Mouse (Mus musculus) ES-Bruce4 (cell line): ENCODE measurements around the gene Sdk2. TPM values are rescaled to one million over a fixed set of nuclear protein-coding genes. Genes with fewer than 3 reads are reported as not detected.

Experiments
- H3K27ac ChIP-seq: 2 replicates; pipeline ENCODE4 v1.5.1; 2012; ENCODE audit warnings: low read length, inconsistent platforms; ENCODE audit not compliant: insufficient read depth
- H3K27me3 ChIP-seq: 2 replicates; pipeline ENCODE4 v1.6.1; 2012; ENCODE audit warnings: mild to moderate bottlenecking, low read length, inconsistent platforms; ENCODE audit not compliant: control insufficient read depth, poor library complexity, insufficient read depth, severe bottlenecking
- H3K36me3 ChIP-seq: 2 replicates; pipeline ENCODE4 v1.6.1; 2012; ENCODE audit warnings: inconsistent platforms, mild to moderate bottlenecking, low read length, moderate library complexity; ENCODE audit not compliant: control insufficient read depth, poor library complexity, insufficient read depth, severe bottlenecking
- H3K4me1 ChIP-seq: one replicate; pipeline ENCODE4 v1.8.1; 2011; ENCODE audit warnings: low read length; ENCODE audit not compliant: control insufficient read depth, insufficient read depth
- H3K4me3 ChIP-seq: 2 replicates; pipeline ENCODE4 v1.5.1; 2011; ENCODE audit warnings: low read depth, mild to moderate bottlenecking, low read length
- H3K9ac ChIP-seq: 2 replicates; pipeline ENCODE4 v1.6.1; 2012; ENCODE audit warnings: low read depth, mild to moderate bottlenecking, inconsistent platforms; ENCODE audit not compliant: poor library complexity, severe bottlenecking
- H3K9me3 ChIP-seq: replicated peaks from 2 replicates; pipeline ENCODE4 v1.6.1; 2012; ENCODE audit warnings: mild to moderate bottlenecking, low read length, inconsistent platforms; ENCODE audit not compliant: control insufficient read depth, poor library complexity, insufficient read depth, severe bottlenecking
- CTCF ChIP-seq: IDR thresholded peaks from one replicate; pipeline ENCODE4 v1.8.1; 2011; ENCODE audit warnings: low read depth, low read length
- EP300 ChIP-seq: IDR thresholded peaks from 2 replicates; pipeline ENCODE4 v1.6.1; 2011; ENCODE audit warnings: low read depth, low read length; ENCODE audit not compliant: insufficient read depth
- POLR2A ChIP-seq: IDR thresholded peaks from one replicate; pipeline ENCODE4 v1.8.1; 2011; ENCODE audit warnings: low read length; ENCODE audit not compliant: insufficient read depth
- polyA plus RNA-seq: library from polyadenylated mRNA; stranded (reverse); fragments of >200 nt; gene quantifications from 2 replicates; pipeline ENCODE4 v1.2.4, GENCODE M21; 2011; ENCODE audit warnings: low read depth; ENCODE audit not compliant: missing spikeins, insufficient read depth, insufficient read length

Gene Sdk2
- polyA plus RNA-seq, 1 experiment, result 0.87 TPM

DNA sequence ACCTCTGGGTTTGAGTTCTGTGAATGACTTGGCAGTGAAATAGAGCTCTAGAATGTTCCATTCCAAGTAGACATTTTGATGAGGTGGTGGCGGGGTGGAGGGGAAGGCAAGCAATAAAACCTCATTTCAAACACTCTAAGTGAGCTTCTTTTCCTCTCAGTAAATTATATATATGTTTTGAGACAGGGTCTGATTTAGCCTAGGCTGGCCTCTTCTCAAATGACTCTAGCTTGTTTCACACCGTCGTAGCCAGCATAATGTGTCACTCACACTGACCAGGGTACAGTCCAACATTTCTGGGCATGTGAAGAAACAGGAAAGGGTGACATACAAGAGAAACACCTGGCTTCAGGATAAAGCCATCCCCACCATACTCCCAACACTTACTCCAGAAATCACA, 68.1 kb downstream of the Sdk2 start:
- Histone ChIP-seq H3K9ac (no peak overlapping the region), H3K27me3 (no peaks in the 10 kb centered on the region), H3K4me1 (no peaks in the 10 kb centered on the region), H3K9me3 (no peaks in the 10 kb centered on the region), H3K4me3 (no peak overlapping the region), H3K27ac (no peak overlapping the region), H3K36me3 (no peaks in the 10 kb centered on the region)
- TF ChIP-seq EP300, result no peak
- TF ChIP-seq POLR2A, result no peak
- no peak for TF ChIP-seq CTCF

DNA sequence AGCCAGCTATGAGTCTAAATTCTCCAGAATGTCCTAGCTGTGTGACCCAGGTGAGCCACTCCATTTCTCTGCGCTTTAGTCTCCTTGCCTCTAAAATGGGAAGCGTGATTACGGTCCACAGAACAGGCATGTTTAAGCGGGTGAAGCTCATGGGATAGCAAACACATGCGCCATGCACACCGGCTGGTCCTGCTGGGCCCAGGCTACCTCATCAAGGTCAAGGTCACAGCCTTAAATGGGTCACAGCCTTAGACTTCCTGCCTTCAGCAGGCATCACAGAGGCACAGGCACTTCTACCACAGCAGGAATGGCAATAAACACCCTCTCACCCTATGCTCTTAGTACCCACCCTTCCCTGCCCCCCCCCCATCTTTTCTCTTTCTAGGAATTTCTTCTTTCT, 72.9 kb downstream of the Sdk2 start:
- no peaks in the 10 kb centered on the region for H3K27me3 ChIP-seq

DNA sequence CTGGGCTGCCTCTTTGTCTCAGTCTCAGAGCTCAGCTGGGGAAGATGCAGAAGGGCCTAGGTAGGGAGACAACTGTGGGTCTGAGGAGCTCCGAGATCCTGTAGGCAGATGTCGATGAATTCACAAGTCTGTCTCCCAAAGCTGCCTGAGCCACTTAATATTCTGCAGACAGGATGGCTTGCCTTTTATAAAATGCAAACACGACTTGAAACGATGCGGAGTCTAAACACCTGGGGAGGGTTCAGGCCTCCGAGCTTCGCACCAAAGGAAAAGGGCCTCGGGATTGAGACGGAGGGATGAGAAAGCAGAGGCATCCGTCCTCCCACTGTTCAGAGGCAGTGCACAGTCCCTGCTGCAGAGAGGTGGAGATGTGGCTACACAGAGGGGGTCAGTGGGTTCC, 74.0 kb downstream of the Sdk2 start:
- Histone ChIP-seq H3K4me1 (no peaks in the 10 kb centered on the region), H3K27ac (no peak overlapping the region), H3K9ac (no peak overlapping the region), H3K9me3 (no peaks in the 10 kb centered on the region), H3K36me3 (no peaks in the 10 kb centered on the region), H3K27me3 (no peaks in the 10 kb centered on the region), H3K4me3 (no peak overlapping the region)
- TF ChIP-seq CTCF, result no peak
- TF ChIP-seq EP300, result no peak

More for the DNA sequence above, 72.9 kb downstream of the Sdk2 start:
- Histone ChIP-seq H3K9me3 (no peaks in the 10 kb centered on the region), H3K4me3 (no peak overlapping the region), H3K27ac (no peak overlapping the region), H3K4me1 (no peaks in the 10 kb centered on the region), H3K36me3 (no peaks in the 10 kb centered on the region), H3K9ac (no peak overlapping the region)
- no peak for TF ChIP-seq CTCF

DNA sequence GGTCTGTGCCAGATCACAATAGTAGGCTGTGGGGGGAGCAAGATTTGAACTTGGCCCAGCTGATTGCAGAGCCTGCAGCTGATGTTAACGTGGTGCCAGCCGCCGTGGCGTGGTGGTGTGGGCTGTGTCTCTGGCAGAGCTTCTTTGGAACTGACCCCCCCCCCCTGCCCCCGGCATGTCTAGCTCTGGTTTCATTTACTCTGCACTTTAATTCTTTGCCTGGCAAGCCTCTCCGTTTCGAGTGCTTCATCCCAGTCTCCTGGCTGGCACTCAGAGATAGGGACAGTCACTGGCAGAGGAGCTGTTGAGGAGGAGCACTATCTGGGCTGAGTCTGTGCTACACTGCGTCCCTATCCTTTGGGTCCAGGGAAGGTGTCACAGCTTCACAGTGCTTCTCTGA, 75.0 kb downstream of the Sdk2 start:
- Histone ChIP-seq H3K27ac (no peak overlapping the region), H3K27me3 (no peaks in the 10 kb centered on the region), H3K4me1 (no peaks in the 10 kb centered on the region), H3K9ac (no peak overlapping the region), H3K9me3 (no peaks in the 10 kb centered on the region), H3K4me3 (no peak overlapping the region), H3K36me3 (no peaks in the 10 kb centered on the region)
- no peak for TF ChIP-seq POLR2A
- TF ChIP-seq EP300, result no peak
- TF ChIP-seq CTCF, result no peak

DNA sequence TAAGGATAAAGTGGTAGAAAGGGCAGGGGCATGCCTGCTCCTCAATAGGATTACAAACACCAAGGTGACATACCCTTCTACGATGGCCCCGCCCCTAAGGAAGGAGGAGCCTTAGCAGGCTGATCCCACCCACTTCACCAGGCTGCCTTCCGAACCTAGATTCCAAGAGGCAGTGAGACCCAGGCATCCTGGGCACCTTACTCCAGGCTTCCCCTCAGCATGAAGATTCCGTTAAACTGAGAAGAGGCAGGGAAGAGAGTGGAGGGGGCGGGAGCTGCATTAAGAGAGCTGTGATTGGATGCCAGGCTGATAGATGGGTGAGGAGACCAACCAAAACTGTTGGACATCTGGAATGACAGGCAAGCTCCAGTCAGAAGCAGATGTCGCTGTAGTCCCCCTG, 76.4 kb downstream of the Sdk2 start:
- no peak overlapping the region for H3K9ac ChIP-seq
- no peaks in the 10 kb centered on the region for H3K36me3 ChIP-seq
- H3K4me3 ChIP-seq, result 0 out of 2 replicates have a peak overlapping the region, but pooled peaks have one; percentile 14
- TF ChIP-seq CTCF, result no peak
- TF ChIP-seq EP300, result no peak
- H3K27me3 ChIP-seq, result no peaks in the 10 kb centered on the region
- no peaks in the 10 kb centered on the region for H3K9me3 ChIP-seq
- no peak overlapping the region for H3K27ac ChIP-seq
- H3K4me1 ChIP-seq, result no peaks in the 10 kb centered on the region

DNA sequence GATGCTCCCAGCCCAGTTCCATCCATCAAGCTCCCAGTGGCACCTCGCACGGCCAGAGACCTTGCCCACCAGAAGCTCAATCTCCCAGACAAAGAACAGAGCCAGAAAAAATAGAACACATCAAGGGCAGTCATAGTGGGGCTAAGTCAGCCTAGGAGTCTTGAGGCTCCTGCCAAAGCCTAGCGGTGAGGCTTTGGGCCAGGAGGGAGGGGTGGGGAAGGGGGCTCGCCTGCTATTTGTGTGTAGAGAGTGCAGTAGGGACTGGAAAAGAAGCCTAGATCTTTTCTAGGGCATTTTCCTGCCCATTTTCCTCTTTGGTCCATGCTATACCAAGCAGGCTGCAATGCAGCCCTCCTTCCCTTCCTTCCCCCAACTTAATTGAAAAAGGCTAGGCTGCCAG, 76.8 kb downstream of the Sdk2 start:
- no peak for TF ChIP-seq EP300
- TF ChIP-seq CTCF, result no peak
- TF ChIP-seq POLR2A, result no peak
- no peaks in the 10 kb centered on the region for H3K27me3 ChIP-seq
- no peaks in the 10 kb centered on the region for H3K36me3 ChIP-seq
- H3K27ac ChIP-seq, result no peak overlapping the region
- H3K9ac ChIP-seq, result no peak overlapping the region
- H3K9me3 ChIP-seq, result no peaks in the 10 kb centered on the region
- H3K4me3 ChIP-seq, result no peak overlapping the region
- no peaks in the 10 kb centered on the region for H3K4me1 ChIP-seq
